ENCODE assay signal across 2 mouse cellular contexts in genomic region chr4:63359861-63360260, GRCm38 (mm10).
TF ChIP-seq lines count a peak whose summit lies in the region.

No protein-coding gene starts in this region.

TF ChIP-seq in C2C12, 6 proteins besides CTCF, POLR2A, EP300 and RAD21:
- TF ChIP-seq USF1 (IDR thresholded peaks at IDR 0.05; ENCODE audit: low read depth), result no peak
- TF ChIP-seq CEBPB (IDR thresholded peaks at IDR 0.05; ENCODE audit: low read depth), result peak; percentile 86

TF ChIP-seq in myocyte, 11 proteins besides CTCF, POLR2A, EP300 and RAD21:
- TF ChIP-seq POLR2AphosphoS2 (IDR thresholded peaks at IDR 0.05; ENCODE audit: insufficient read length, low read depth) (no peak), REST (IDR thresholded peaks at IDR 0.05; ENCODE audit: insufficient read depth, insufficient read length) (no peak), E2F4 (IDR thresholded peaks at IDR 0.05; ENCODE audit: insufficient read depth) (no peak), MYOG (IDR thresholded peaks at IDR 0.05; ENCODE audit: control insufficient read depth in 1 of 3, insufficient read depth in 1 of 3, insufficient read length in 2 of 3, low read depth in 2 of 3) (no peak), CEBPB (IDR thresholded peaks at IDR 0.05; ENCODE audit: insufficient read depth, poor library complexity, severe bottlenecking) (peak; percentile 33; the same call in 1 of the 2 replicates), MAX (IDR thresholded peaks at IDR 0.05; ENCODE audit: low read depth) (no peak), MYOD1 (IDR thresholded peaks at IDR 0.05; ENCODE audit: control insufficient read depth in 1 of 3, insufficient read length in 2 of 3, low read depth in 2 of 3) (no peak)
